Mouse (Mus musculus) T-helper 17 cell (primary cell): ENCODE measurements around the gene Pibf1.

Source experiments
- in situ Hi-C, 2 experiments: fragments of 300-600 bp; cut with MboI, MseI; formaldehyde crosslinking; loops; 1 replicate in 1 of 2; 2 replicates in 1 of 2; pipeline ENCODE4 v1.15.1; 2025; ENCODE audit warnings: high pct_unique_total_duplicates in 2 of 2

Pibf1 gene

GRCm38 (mm10) chr14:99263816-99264215 is 164.6 kb downstream of the Pibf1 start:
- in situ Hi-C loops: no loop called here

GRCm38 (mm10) chr14:99265791-99266190 is 166.6 kb downstream of the Pibf1 start:
- in situ Hi-C loops: no loop called here

DNA sequence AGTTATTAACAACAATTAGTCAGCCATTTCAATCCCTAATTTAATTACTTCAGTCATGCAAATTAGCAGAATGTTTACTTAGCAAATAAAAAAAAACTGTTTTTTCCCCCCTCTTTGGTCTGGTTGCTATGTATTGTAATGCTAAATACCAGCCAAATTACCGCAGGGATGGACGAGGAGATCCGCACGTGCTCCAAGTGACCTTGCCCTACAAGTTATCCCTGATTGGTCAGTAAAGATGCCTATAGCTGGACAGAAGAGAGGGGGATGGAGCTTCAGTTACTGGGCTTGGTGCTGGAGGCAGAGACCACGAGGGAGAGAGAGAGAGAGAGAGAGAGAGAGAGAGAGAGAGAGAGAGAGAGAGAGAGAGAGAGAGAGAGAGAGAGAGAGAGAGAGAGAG is 167.5 kb downstream of the Pibf1 start:
- in situ Hi-C loops: no loop called here

- in situ Hi-C loops: no loop called here
Observed at GRCm38 (mm10) chr14:99274056-99274455, 174.8 kb downstream of the Pibf1 start.

GRCm38 (mm10) chr14:99275827-99276226 is 176.6 kb downstream of the Pibf1 start:
- in situ Hi-C loops: no loop called here

DNA sequence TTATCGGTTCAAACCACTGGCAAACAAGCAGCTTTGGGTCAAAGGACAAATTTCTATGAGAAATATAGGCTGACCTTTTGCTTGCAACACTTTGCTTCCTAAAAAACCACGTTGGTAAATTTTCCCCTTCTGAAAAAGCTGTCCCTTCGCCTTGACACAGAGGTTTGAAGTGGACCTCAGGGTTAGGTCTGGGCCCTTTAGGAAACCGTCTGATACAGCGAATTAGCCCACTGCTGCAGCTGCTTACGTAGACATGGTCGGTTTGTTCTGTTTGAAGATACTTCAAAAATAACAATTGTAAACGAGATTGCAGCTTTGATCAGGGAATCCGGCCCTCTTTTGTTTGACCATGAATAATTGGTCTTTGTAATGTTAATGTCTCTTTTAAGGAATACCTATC is 179.1 kb downstream of the Pibf1 start:
- in situ Hi-C loops: no loop called here

DNA sequence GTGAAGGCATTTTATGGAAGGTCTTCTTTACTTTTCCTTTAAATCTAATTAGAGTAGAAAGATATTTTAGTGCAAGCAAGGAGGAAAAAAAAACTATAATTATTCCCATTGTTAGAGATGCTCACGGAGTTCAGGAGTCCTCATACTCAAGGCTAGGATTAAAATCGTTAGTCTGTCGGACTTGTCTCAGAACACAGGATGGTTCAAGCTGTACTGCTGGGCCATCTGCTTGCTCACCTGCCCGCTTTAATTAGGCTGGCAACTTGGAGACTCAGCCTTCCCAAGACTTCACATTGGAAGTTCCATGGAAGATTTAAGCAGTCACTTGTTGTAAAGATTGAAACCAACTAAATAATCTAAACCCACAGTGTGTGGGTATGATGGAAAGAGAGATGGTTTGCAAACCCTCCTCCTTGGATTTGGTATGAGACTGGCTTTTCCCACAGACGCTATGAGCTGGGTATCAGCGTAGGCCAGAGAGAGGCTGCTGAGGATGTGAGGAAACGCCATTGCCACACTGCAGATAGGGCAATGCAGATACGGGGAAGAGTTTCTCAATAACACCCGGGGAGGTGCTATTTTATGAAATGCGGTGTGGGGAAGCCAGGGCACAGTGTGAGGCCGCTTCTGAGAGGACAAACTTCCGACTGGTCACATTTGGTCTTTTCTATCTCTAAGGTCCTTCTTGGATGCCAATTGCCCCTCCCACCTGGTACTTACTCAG is 179.7 kb downstream of the Pibf1 start:
- in situ Hi-C loops: no loop called here

DNA sequence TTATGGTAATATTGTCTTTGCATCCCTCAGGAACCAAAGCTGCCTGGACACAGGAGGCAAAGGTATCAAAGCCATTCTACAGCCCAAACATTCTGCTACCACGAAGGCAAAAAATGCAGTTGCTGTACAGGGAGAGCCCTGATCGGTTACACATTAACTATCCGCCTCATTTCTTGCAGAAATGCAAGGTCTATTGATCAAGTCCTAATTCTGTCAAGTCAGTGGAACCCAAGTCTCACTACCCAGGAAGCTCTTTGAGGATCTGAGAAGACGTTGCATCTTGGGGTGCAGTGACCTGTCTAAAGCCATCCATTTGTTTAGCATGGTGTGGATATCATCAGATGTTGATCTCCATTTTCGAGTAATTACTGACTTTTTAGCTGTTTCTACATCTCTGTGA is 181.2 kb downstream of the Pibf1 start:
- in situ Hi-C loops: no loop called here

DNA sequence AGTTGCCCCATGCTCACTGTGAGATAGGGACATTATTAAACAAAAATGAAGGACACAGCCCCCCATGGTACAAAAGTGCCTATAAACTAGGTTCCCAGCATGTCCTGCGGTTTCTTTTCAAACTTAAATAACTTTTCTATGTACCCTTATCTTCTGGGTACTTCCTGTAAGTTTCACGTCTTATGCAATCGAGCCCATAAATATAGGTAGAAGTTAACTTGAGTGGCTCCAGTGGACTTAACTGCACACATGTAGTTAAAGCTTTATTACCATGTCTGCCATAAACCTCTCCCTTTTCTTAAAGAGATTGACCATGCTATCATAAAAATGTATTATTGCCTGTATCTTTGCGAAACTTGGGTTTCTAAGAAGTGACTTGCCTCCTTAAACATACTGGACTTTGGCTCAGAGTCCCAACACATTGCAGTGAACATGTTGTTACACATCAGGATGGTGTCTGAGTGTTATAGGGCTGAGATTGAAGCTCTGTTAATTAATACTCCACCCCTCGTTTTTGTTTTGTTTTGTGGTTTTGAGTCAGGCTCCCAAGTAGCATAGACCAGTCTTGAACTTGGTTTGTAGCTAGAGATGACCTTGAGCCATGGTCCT is 181.7 kb downstream of the Pibf1 start:
- in situ Hi-C loops: no loop called here

DNA sequence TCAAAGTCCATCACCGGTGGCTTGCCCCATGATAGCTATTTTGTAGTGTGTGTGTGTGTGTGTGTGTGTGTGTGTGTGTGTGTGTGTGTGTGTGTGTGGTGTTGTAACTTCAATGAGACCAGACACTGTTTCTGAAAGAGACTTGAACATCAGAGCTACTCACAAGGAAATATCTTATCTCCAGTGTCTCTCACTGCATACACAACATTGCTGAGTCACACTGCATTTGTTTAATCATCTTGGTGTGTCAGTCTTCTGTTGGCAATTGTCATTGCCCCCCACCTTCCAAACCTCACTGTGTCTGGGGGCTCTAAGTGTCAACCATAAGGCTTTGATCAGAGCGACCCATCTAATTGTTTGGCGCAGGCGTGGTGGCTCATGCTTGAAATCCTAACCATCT is 186.3 kb downstream of the Pibf1 start:
- in situ Hi-C loops: no loop called here

DNA sequence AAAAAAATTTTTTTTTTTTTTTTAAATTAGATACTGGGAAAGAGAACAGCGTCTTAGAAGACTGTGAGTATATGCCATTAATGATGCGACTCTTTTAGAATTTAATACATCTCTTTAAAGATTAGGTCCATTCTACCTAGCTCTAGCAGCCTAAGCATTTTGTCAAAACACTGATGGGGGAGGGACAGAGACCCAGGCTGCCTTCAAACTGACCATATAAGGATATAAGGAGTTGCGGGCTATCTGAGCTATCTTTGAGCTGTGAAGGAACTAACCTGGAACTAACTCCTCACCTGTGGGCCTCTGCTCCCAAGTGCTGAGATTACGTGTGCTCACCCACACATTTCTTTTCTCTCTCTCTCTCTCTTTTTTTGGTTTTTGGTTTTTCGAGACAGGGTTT is 193.0 kb downstream of the Pibf1 start:
- in situ Hi-C loops: no loop called here

GRCm38 (mm10) chr14:99294424-99294823 is 195.2 kb downstream of the Pibf1 start:
- in situ Hi-C loops: no loop called here

- in situ Hi-C loops: no loop called here
Observed at GRCm38 (mm10) chr14:99295606-99296341, 196.6 kb downstream of the Pibf1 start.

DNA sequence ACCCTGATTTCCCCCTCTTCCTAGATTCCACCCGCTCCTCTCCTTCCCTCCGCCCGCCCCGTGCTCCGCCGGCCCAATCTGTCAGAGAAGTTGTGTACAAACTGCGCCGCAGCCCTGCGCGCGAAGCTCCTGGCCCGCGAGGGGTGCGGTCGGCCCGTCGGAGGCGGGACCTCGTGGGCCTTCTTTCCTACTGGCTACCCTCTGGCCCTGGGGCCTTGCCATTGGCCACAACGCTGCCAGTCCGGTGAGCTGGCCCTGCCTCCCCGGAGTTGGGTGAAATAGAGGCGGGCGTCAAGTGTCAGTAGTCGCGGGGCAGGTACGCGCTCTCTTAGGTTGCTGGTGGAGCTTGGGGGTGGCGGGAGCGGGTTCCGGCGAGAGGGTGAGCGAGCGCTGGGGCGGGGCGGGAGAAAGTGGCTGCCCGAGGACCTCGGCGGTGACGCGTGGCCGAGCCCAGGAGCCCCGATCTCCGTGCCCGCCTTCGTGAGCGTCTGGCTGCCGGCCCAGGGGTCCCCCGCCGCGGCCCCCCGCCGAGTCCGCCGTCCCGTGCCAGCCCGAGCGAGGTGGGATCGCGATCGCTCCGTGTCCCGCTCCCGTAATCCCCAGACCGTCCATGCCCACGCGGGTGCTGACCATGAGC is 199.3 kb downstream of the Pibf1 start, which contains the start of gene Klf5:
Gene Klf5, plus strand, starts transcription at position 307 of the 637 bp plus-strand sequence.
- in situ Hi-C loops: no loop called here

- in situ Hi-C loops: no loop called here
Observed at GRCm38 (mm10) chr14:99299022-99299481, 199.8 kb downstream of the Pibf1 start.

DNA sequence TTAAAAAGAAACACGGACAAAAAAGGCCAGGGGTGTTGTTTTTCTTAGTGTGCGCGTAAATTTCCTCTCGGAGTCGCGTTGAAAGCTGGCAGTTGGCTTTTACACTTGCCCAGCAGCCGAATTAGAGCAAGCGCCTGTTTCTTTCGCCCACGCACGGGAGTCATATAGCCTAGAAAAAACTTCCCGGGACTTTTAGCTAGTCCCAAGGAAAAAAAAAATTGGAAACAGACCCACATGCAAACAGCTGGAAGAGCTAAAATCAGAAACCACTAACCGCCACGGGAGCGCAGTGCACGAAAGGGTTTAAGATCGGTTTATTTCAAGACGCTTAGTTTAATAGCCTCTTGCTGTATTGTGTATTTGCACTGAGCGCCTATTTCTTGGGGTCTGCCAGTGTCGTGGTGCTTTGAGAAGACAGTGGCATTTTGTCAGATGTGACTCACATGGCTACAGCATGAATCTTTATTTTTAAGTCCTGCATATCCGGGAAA is 200.5 kb downstream of the Pibf1 start:
- in situ Hi-C loops: no loop called here

DNA sequence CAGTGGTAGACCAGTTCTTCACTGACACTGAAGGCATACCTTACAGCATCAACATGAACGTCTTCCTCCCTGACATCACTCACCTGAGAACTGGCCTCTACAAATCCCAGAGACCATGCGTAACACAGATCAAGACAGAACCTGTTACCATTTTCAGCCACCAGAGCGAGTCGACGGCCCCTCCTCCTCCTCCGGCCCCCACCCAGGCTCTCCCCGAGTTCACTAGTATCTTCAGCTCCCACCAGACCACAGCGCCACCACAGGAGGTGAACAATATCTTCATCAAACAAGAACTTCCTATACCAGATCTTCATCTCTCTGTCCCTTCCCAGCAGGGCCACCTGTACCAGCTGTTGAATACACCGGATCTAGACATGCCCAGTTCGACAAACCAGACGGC is 202.2 kb downstream of the Pibf1 start:
- in situ Hi-C loops: no loop called here
